Mouse (Mus musculus) kidney, adult 2 months (tissue): ENCODE measurements around the gene Timp4.

Experiments
- CTCF ChIP-seq: fragments of 200-500 bp; conservative IDR thresholded peaks from 2 replicates; pipeline ENCODE4 v1.5.1; 2011; ENCODE audit warnings: low read depth, mild to moderate bottlenecking, control low read depth, low read length, moderate library complexity, mixed read lengths; ENCODE audit not compliant: insufficient read depth, insufficient read length
- POLR2A ChIP-seq: fragments of 200-500 bp; IDR thresholded peaks from one replicate; pipeline ENCODE4 v1.6.1; 2011; ENCODE audit warnings: low read depth, low read length, control low read depth

DNA sequence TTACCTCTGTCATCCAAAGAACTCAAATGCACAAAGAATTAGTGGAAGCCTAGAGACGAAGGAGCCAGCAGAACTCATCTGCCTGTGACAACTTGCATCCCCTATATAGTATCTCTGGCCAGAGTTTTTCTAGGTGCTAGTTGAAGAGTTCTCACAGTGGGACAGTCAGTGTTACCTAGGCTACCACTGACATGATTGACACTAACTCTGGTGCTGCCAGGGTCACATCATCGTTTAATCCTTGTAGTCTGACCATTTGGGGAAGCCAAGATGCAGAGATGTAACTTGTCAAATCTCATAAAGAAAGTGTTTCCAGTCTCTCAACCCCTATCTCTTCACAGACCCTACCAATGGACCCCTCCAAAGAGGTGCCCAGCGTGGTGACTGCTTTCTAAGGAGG, 19.3 kb upstream of the Timp4 start:
- TF ChIP-seq CTCF (no peak), POLR2A (no peak)
